Mouse (Mus musculus): ENCODE results near the gene Foxe1.

GRCm38 (mm10) chr4:46349530-46349929 lies 6.1 kb downstream of the Foxe1 start:
- TF ChIP-seq GATA1 (IDR thresholded peaks at IDR 0.05; ENCODE audit: borderline replicate concordance, low read length) (no peak), FLI1 (IDR thresholded peaks at IDR 0.05; ENCODE audit: low read length) (no peak)
